Mouse (Mus musculus): ENCODE data around the gene Cltrn. TPM values are rescaled to one million over a fixed set of nuclear protein-coding genes. Genes with fewer than 3 reads are reported as not detected.

The Cltrn gene
- polyA plus RNA-seq, 1 experiment = not detected

- Histone ChIP-seq H3K4me3 (ENCODE audit: insufficient read depth, poor library complexity, severe bottlenecking) (no peak overlapping the region), H3ac (ENCODE audit: control insufficient read depth, insufficient read length, low read depth) (no peak overlapping the region), H3K79me3 (ENCODE audit: low read depth) (no peaks in the 10 kb centered on the region), H3K79me2 (ENCODE audit: control insufficient read depth, insufficient read depth) (no peaks in the 10 kb centered on the region), H3K27me3 (ENCODE audit: control insufficient read depth, insufficient read depth, insufficient read length) (no peaks in the 10 kb centered on the region), H3K36me3 (ENCODE audit: control insufficient read depth, insufficient read depth) (no peaks in the 10 kb centered on the region)
- TF ChIP-seq MAX (IDR thresholded peaks at IDR 0.05) (no peak), FOSL1 (IDR thresholded peaks at IDR 0.05; ENCODE audit: insufficient read depth, low read length, poor library complexity, severe bottlenecking) (no peak)
Measured at GRCm38 (mm10) chrX:164102198-164102597, 13.6 kb downstream of the Cltrn start.

DNA sequence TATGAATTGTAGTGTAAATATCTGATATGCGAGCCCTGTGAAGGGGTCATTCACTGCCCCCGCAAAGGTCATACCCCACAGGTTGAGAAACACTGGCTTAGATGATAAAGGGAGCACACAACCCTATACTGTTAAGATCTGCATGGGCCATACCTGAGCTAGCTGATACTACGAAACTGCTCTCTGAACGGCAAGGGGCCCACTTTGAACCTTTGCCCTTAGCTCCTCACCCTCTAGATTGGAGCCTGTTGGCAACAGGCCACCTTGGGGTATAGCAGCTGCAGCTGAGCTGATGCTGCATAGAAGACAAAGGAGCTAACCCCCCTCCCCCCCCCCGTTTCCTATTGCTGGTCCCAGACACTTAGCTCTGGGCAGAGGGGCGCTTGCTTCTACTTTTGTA, 14.0 kb downstream of the Cltrn start:
- no peaks in the 10 kb centered on the region for H3K36me3 ChIP-seq (ENCODE audit: control insufficient read depth, insufficient read depth)

GRCm38 (mm10) chrX:164111146-164111545, 22.5 kb downstream of the Cltrn start:
- no peak for TF ChIP-seq FOSL1 (IDR thresholded peaks at IDR 0.05; ENCODE audit: insufficient read depth, low read length, poor library complexity, severe bottlenecking)
- TF ChIP-seq MYOD1 (IDR thresholded peaks at IDR 0.05; ENCODE audit: control insufficient read depth, insufficient read length, low read depth) = no peak
- no peak for TF ChIP-seq MAX (IDR thresholded peaks at IDR 0.05)
- TF ChIP-seq CTCF (IDR thresholded peaks at IDR 0.05; ENCODE audit: control insufficient read depth, insufficient read depth, insufficient read length) = no peak
- no peak overlapping the region for H3K4me3 ChIP-seq (ENCODE audit: insufficient read depth, poor library complexity, severe bottlenecking)
- H3K27me3 ChIP-seq (ENCODE audit: control insufficient read depth, insufficient read depth, insufficient read length) = no peaks in the 10 kb centered on the region
- H3K79me2 ChIP-seq (ENCODE audit: control insufficient read depth, insufficient read depth) = no peaks in the 10 kb centered on the region
- H3ac ChIP-seq (ENCODE audit: control insufficient read depth, insufficient read length, low read depth) = no peak overlapping the region
- H3K79me3 ChIP-seq (ENCODE audit: low read depth) = no peaks in the 10 kb centered on the region
- H3K36me3 ChIP-seq (ENCODE audit: control insufficient read depth, insufficient read depth) = no peaks in the 10 kb centered on the region

More for the DNA sequence above, 14.0 kb downstream of the Cltrn start:
- H3K79me2 ChIP-seq (ENCODE audit: control insufficient read depth, insufficient read depth) = no peaks in the 10 kb centered on the region
- no peak overlapping the region for H3K4me3 ChIP-seq (ENCODE audit: insufficient read depth, poor library complexity, severe bottlenecking)
- H3K27me3 ChIP-seq (ENCODE audit: control insufficient read depth, insufficient read depth, insufficient read length) = no peaks in the 10 kb centered on the region
- H3K79me3 ChIP-seq (ENCODE audit: low read depth) = no peaks in the 10 kb centered on the region
- no peak overlapping the region for H3ac ChIP-seq (ENCODE audit: control insufficient read depth, insufficient read length, low read depth)
- TF ChIP-seq MAX (IDR thresholded peaks at IDR 0.05) (no peak), MYOG (IDR thresholded peaks at IDR 0.05; ENCODE audit: control insufficient read depth, extremely low read depth, insufficient read length) (no peak), FOSL1 (IDR thresholded peaks at IDR 0.05; ENCODE audit: insufficient read depth, low read length, poor library complexity, severe bottlenecking) (no peak), USF1 (IDR thresholded peaks at IDR 0.05; ENCODE audit: low read depth) (no peak), MYOD1 (IDR thresholded peaks at IDR 0.05; ENCODE audit: control insufficient read depth, insufficient read length, low read depth) (no peak), CEBPB (IDR thresholded peaks at IDR 0.05; ENCODE audit: low read depth) (no peak), CTCF (IDR thresholded peaks at IDR 0.05; ENCODE audit: control insufficient read depth, insufficient read depth, insufficient read length) (no peak)

DNA sequence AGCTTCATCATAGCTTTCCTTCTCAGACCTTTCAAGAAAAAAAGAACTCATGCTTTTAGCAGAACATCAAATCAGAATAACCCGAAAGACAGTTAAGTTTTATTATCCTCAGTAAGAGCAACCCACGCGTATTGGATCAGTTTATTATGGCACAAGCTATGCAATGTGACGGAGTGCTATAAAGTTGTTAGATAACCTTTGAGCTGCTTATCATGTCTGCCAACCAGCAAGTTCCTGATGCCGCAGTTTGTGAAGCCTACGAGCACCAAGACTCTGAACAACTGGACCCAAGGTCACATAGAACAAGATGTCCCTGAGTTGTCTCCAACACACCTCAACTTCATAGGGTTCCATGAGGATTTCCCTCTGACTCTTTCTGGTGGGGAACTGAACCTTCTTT, 25.1 kb downstream of the Cltrn start:
- Histone ChIP-seq H3K4me3 (ENCODE audit: insufficient read depth, poor library complexity, severe bottlenecking) (no peak overlapping the region), H3ac (ENCODE audit: control insufficient read depth, insufficient read length, low read depth) (no peak overlapping the region), H3K79me3 (ENCODE audit: low read depth) (no peaks in the 10 kb centered on the region), H3K79me2 (ENCODE audit: control insufficient read depth, insufficient read depth) (no peaks in the 10 kb centered on the region), H3K36me3 (ENCODE audit: control insufficient read depth, insufficient read depth) (no peaks in the 10 kb centered on the region), H3K27me3 (ENCODE audit: control insufficient read depth, insufficient read depth, insufficient read length) (no peaks in the 10 kb centered on the region)
- no peak for TF ChIP-seq MYOD1 (IDR thresholded peaks at IDR 0.05; ENCODE audit: control insufficient read depth, insufficient read length, low read depth)
- no peak for TF ChIP-seq USF1 (IDR thresholded peaks at IDR 0.05; ENCODE audit: low read depth)
- TF ChIP-seq MAX (IDR thresholded peaks at IDR 0.05) = no peak
- TF ChIP-seq CTCF (IDR thresholded peaks at IDR 0.05; ENCODE audit: control insufficient read depth, insufficient read depth, insufficient read length) = no peak
- TF ChIP-seq CEBPB (IDR thresholded peaks at IDR 0.05; ENCODE audit: low read depth) = no peak
- no peak for TF ChIP-seq FOSL1 (IDR thresholded peaks at IDR 0.05; ENCODE audit: insufficient read depth, low read length, poor library complexity, severe bottlenecking)
- no peak for TF ChIP-seq MYOG (IDR thresholded peaks at IDR 0.05; ENCODE audit: control insufficient read depth, extremely low read depth, insufficient read length)

- Histone ChIP-seq H3K36me3 (ENCODE audit: control insufficient read depth, insufficient read depth) (no peaks in the 10 kb centered on the region), H3K27me3 (ENCODE audit: control insufficient read depth, insufficient read depth, insufficient read length) (no peaks in the 10 kb centered on the region), H3ac (ENCODE audit: control insufficient read depth, insufficient read length, low read depth) (no peak overlapping the region), H3K79me2 (ENCODE audit: control insufficient read depth, insufficient read depth) (no peaks in the 10 kb centered on the region), H3K4me3 (ENCODE audit: insufficient read depth, poor library complexity, severe bottlenecking) (no peak overlapping the region), H3K79me3 (ENCODE audit: low read depth) (no peaks in the 10 kb centered on the region)
- no peak for TF ChIP-seq MYOG (IDR thresholded peaks at IDR 0.05; ENCODE audit: control insufficient read depth, extremely low read depth, insufficient read length)
- no peak for TF ChIP-seq MAX (IDR thresholded peaks at IDR 0.05)
- TF ChIP-seq MYOD1 (IDR thresholded peaks at IDR 0.05; ENCODE audit: control insufficient read depth, insufficient read length, low read depth) = no peak
- TF ChIP-seq FOSL1 (IDR thresholded peaks at IDR 0.05; ENCODE audit: insufficient read depth, low read length, poor library complexity, severe bottlenecking) = no peak
- TF ChIP-seq CEBPB (IDR thresholded peaks at IDR 0.05; ENCODE audit: low read depth) = no peak
- TF ChIP-seq USF1 (IDR thresholded peaks at IDR 0.05; ENCODE audit: low read depth) = no peak
- no peak for TF ChIP-seq CTCF (IDR thresholded peaks at IDR 0.05; ENCODE audit: control insufficient read depth, insufficient read depth, insufficient read length)
Measured at GRCm38 (mm10) chrX:164123942-164124341, 35.3 kb downstream of the Cltrn start.

DNA sequence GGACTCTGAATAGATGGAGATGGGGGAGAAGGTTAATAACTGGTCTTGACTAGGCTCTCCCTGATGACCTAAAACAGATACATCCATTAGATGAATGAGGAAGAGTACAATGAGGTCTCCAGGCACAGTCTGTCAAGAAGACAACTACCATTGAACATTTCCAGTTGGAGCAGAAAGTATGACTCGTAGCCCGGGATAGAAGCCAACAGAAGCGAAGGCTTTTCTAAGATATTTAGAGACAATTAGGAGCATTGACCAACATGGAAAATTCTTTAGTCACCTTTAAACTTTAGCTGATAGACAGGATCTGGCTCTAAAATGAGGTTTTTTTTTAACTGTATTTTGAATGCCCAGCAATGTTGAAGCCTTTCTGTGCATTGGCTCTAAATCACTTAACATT, 44.9 kb downstream of the Cltrn start:
- Histone ChIP-seq H3K36me3 (ENCODE audit: control insufficient read depth, insufficient read depth) (no peaks in the 10 kb centered on the region), H3K4me3 (ENCODE audit: insufficient read depth, poor library complexity, severe bottlenecking) (no peak overlapping the region), H3K79me3 (ENCODE audit: low read depth) (no peaks in the 10 kb centered on the region), H3ac (ENCODE audit: control insufficient read depth, insufficient read length, low read depth) (no peak overlapping the region), H3K27me3 (ENCODE audit: control insufficient read depth, insufficient read depth, insufficient read length) (no peaks in the 10 kb centered on the region), H3K79me2 (ENCODE audit: control insufficient read depth, insufficient read depth) (no peaks in the 10 kb centered on the region)
- TF ChIP-seq CTCF (IDR thresholded peaks at IDR 0.05; ENCODE audit: control insufficient read depth, insufficient read depth, insufficient read length) = no peak
- no peak for TF ChIP-seq MYOD1 (IDR thresholded peaks at IDR 0.05; ENCODE audit: control insufficient read depth, insufficient read length, low read depth)
- TF ChIP-seq CEBPB (IDR thresholded peaks at IDR 0.05; ENCODE audit: low read depth) = no peak
- TF ChIP-seq USF1 (IDR thresholded peaks at IDR 0.05; ENCODE audit: low read depth) = no peak
- TF ChIP-seq MAX (IDR thresholded peaks at IDR 0.05) = no peak

All from C2C12 (cell line).